Mouse (Mus musculus) lung, postnatal 36 days (tissue): ENCODE results near the gene Daam1.

Experiments
- DNase-seq: peaks from one replicate; pipeline ENCODE4 v3.0.0; 2022; ENCODE audit warnings: mixed read lengths

The Daam1 gene

GRCm38 (mm10) chr12:71865937-71866336, 35.1 kb downstream of the Daam1 start:
- no peak for DNase-seq

GRCm38 (mm10) chr12:71867345-71868240, 36.7 kb downstream of the Daam1 start:
- DNase-seq = no peak

GRCm38 (mm10) chr12:71870644-71871043, 39.8 kb downstream of the Daam1 start:
- DNase-seq = peak; percentile 40

- no peak for DNase-seq
Observed at GRCm38 (mm10) chr12:71872330-71872729, 41.5 kb downstream of the Daam1 start.

GRCm38 (mm10) chr12:71874561-71874960, 43.7 kb downstream of the Daam1 start:
- no peak for DNase-seq

- DNase-seq = no peak
Observed at GRCm38 (mm10) chr12:71874984-71875383, 44.1 kb downstream of the Daam1 start.

DNA sequence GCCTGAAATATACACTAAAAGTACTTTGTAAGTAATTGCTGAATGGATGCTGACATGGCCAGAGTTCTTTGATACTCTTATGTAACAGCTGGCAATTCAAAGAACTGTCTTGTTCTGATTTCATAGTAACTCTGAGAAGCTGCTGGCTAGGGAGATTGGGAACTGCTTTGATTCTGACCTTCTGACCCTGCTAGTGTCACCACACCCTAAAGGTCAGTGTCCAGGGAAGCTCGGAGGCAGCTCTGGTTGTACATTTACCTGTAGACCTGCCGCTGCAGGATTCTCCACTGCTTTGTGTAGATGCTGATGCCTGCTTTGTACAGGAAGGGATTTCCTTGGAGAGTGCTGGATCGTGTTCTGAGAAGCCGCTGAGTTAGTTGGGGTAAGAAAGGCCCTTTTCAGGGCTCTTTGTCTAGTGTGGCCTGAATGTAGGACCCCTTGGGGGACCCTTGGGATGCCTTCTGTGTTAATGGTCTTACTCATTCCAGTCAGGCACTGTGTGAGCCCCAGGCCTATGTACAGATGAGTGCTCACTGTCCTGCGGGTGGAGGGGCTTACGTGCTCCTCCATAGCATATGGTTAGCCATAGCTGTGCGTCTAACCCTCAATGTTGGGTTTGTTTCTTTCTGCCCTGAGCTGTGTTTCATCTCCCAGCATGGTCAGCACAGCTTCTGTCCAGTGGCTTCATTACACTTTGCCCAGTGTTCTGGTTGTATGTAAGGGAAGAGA, 45.0 kb downstream of the Daam1 start:
- DNase-seq = no peak

DNA sequence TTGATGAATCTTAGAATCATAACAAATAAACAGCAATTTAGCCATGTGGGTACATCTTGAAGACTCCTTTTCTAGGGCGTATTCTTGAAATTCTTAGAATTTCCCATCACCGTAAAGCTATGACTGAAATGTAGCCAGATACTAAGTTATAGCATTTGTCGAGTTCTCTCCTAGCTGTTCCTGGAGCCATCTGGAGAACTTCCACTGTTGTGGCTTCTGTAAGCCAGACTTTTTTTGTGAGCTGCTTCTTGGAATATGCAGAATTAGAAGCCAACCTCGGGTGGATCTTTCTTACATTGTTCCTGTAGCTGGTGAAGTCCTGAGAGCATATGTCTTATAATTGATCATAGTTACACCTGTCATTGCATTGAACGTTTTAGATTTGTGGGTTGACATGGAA, 50.1 kb downstream of the Daam1 start:
- no peak for DNase-seq

- no peak for DNase-seq
Observed at GRCm38 (mm10) chr12:71881477-71881876, 50.6 kb downstream of the Daam1 start.

DNA sequence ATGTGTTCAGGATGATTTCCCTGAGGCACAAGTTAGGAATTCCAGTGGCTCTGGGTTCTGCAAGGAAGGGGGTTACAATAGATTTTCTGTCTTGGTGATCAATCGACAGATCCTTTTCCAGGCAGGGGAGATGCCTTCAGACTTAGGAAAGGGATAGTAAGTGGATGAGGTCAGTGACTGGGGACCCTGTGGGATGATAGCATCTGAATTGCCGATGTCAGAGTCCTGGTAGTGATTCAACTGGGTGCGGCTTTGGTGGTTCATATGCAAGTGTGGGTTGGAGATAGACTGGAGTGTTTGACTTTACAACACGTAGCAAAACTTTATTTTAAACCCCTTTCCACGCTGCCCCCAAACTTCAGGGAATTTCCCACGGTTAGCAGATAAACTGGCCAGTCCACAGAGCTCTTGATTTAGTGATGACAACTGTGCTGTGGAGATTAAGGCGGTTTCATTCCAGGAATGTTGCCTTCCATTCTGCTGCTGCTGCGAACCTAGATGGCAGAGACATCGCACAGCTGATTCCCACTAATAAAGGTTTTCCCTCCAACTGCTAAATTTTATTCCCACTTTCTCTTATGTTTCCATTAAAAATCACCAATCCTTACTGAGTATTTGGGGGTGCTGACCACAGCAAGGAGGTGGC, 52.3 kb downstream of the Daam1 start:
- no peak for DNase-seq

GRCm38 (mm10) chr12:71885170-71885574, 54.3 kb downstream of the Daam1 start:
- DNase-seq = peak; percentile 42

GRCm38 (mm10) chr12:71885717-71886116, 54.8 kb downstream of the Daam1 start:
- DNase-seq = peak; percentile 85

- DNase-seq = no peak
Observed at GRCm38 (mm10) chr12:71886406-71886805, 55.5 kb downstream of the Daam1 start.

DNA sequence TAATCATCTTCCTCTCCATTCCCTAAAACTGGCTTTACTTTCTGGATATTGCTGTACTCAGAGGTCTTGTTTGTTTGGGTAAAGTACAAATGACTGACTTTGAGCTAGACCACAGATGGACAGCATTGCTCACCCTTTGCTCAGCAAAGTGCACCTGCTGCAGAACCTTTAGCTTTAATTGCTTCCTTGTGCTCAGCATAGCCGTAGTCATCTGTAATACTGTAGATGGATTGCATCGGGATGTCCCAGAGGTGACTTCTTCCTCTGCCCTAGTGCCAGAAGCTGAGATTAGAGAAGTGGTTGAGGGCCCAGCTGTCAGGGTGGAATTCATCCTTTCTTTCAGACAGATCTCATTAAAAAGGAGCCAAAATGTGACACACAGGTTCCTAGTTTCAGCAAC, 56.1 kb downstream of the Daam1 start:
- no peak for DNase-seq

- no peak for DNase-seq
Observed at GRCm38 (mm10) chr12:71888370-71888769, 57.5 kb downstream of the Daam1 start.

- DNase-seq = peak; percentile 51
Observed at GRCm38 (mm10) chr12:71889266-71889665, 58.4 kb downstream of the Daam1 start.

- no peak for DNase-seq
Observed at GRCm38 (mm10) chr12:71890282-71890681, 59.4 kb downstream of the Daam1 start.

- no peak for DNase-seq
Observed at GRCm38 (mm10) chr12:71891729-71892355, 61.0 kb downstream of the Daam1 start.

DNA sequence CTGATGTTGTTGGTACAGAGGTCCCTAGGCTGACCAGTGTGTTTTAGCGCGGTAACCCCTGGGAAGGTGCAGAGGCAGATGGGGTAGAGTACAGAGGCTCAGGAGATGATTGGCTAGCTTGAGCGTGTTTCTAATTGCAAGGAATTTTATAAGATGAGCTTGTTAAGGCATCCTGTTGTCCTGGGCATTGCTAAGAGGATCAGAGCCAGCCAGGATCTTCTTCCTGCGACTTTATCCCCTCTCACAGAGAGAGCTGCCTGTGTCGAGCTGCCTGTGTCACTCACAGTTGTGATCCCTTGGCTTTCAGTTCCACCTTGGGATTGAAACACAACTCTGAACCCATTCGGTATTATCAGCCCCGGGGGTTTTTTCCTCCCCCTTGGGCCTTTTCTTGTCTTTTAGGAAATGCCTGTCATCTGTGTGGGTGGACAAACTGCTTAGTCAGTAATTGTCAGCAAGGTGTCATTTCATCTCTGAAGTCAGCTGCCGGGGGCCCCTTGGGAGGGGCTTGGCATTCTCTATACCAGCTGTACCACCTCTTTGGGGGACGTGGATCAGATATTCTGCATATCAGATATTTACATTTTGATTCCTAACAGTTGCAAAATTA, 62.2 kb downstream of the Daam1 start:
- DNase-seq = no peak

- no peak for DNase-seq
Observed at GRCm38 (mm10) chr12:71898231-71898630, 67.4 kb downstream of the Daam1 start.

DNA sequence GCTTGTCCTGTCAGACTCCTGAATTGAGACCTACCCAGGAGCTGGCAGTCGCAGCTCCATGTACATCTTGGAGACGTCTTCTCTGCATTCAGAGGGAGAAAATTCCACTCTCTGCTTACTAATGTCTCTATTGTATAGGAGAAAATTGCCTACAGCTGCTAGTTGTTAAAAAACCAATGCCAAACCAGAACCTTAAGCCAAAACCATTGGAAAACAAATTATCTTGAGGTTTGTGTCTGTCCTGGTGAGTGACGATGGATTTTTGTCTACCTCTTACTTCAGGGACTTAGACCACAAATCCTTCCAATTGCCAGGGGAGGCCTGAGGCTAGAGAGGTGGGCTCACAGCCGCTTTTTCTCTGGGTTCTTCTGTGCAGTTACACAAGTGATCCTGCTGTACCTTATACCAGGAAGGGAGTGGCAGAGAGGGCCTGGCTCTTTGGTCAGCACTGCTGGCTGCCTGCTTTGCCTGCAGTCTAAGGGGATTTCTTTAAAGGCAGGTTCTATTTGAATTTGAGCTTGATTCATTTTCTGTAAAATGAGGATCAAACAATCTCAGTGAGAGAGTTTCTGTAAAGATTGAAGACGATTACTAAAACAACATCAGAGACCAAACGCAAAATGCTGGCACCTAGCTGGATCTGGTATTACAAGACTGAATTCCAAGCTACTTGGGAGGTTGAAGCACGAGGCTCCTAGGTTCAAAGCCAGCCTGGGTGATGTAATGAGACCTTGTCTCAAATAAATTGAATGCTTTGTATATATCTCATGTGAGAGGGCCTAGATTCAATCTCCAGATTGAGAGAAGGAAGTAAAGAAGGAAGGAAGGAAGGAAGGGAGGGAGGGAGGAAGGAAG, 68.0 kb downstream of the Daam1 start:
- no peak for DNase-seq

DNA sequence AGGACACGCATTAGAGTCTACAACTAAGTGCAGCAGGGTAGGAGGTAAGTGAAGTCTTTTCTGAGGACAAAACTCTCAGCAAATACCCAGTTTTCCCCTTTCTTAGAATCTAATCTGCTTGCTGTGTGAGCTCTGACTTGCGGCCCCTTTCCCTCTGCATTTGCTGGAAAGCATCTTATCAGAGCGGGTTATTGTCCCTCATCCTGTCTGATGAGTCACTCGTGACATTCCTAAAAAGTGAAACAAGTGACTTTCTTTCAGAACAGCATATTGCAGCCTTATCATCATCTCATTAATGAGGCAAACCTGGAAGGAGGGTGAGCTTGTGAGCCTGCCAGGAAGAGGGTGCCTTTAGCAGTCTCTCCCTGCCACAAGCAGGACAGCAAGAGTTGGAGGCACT, 68.7 kb downstream of the Daam1 start:
- no peak for DNase-seq
